Mouse (Mus musculus) activated CD4-positive, CD25-positive, alpha-beta regulatory T cell, adult 4 months (primary cell): ENCODE measurements around the gene Ppl. TPM values are rescaled to one million over a fixed set of nuclear protein-coding genes. Genes with fewer than 3 reads are reported as not detected.

Source experiments
- ATAC-seq: one replicate; pipeline ENCODE4 v1.8.0; 2017
- polyA plus RNA-seq, 2 experiments: library from polyadenylated mRNA; unstranded; fragments of 100-300 nt; shearing (Covaris generic); gene quantifications; one replicate each; pipeline ENCODE4 v1.2.1; 2017

Ppl gene
- polyA plus RNA-seq, 2 experiments from 2014 or later: 0.17 TPM; not detected in 1

DNA sequence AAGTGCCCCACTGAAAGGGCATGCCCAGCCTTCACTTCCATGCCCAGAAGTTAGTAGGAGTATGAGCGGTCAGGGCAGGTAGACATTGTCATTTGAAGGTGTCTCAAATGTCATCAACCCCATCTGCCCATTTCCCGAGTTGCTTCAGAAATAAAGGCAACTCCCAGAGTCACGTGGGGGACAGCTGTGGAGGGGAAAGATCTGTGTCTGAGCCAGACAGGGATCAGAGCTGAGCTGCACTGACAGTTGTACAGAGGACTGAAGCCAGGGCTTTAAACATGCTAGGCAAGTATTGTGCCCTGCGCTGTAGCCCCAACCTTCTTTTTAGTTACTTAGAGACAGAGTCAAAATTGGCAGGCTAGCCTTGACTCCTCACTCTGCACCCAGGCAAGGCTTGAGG lies 12.4 kb downstream of the Ppl start:
- ATAC-seq: no peak

GRCm38 (mm10) chr16:5119385-5119784 lies 12.8 kb downstream of the Ppl start:
- ATAC-seq: no peak

GRCm38 (mm10) chr16:5113582-5113981 lies 18.6 kb downstream of the Ppl start:
- no peak for ATAC-seq

GRCm38 (mm10) chr16:5113002-5113550 lies 19.1 kb downstream of the Ppl start:
- ATAC-seq: no peak

- ATAC-seq: no peak
Observed at GRCm38 (mm10) chr16:5111021-5111420, 21.2 kb downstream of the Ppl start.

GRCm38 (mm10) chr16:5109877-5110276 lies 22.3 kb downstream of the Ppl start:
- no peak for ATAC-seq

DNA sequence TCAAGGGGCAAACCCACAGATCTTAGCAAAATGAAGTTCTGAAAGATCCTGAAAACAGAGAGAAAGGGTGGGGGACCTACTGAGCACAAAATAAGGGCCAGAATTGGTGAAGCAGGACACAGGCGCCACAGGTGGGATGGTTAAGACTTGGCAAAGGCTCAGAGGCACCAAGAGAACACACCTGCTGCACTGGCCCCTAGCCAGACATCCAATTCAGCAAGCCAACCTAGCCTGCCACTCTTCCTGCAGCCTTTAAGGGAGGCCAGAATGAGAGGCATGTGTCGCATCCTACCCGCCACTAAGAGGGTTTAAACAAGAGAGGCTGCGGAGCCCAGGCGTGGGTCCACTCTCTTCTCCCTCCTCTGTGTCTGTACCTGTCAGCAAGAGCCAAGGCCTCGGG lies 31.2 kb downstream of the Ppl start:
- no peak for ATAC-seq

DNA sequence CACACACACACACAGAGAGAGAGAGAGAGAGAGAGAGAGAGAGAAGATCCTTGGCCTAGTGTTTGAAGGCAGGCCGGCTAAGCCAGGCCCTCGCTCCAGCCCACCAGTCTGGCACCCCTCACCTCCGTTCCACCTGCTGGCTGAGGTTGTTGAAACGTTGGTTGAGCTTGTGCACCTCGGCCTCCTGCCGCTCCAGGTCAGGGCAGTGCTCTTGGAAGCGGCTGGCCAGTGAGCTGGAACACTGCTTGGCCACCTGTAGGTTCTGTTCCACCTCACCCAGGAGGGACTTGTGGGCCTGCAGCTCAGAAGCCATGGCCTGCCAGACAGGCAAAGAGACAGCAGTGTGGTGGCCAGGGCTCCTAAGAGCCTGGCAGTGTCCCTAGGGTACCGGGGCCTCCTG lies 35.7 kb downstream of the Ppl start:
- no peak for ATAC-seq

GRCm38 (mm10) chr16:5093285-5093684 lies 38.9 kb downstream of the Ppl start:
- no peak for ATAC-seq

DNA sequence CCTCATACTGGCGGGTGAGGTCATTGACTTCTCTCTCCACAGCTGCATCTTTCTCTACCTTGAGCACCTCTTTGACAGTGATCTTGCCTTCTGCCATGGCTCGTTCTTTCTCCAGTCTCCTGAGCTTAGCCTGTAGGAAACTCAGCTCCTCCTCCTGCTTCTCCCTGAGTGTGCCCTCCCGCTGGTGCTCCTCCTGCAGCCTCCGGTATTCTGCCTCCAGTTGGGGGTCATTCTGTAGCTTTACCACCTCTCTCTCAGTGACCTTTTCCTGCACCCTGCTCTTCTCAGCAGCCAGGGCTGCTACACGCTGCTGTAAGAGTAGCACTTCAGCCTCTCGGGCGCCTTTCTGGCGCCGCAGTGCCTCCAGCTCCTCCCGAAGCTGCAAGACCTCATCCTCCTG lies 43.2 kb downstream of the Ppl start:
- no peak for ATAC-seq

- ATAC-seq: no peak
Observed at GRCm38 (mm10) chr16:5086179-5086578, 46.0 kb downstream of the Ppl start.

DNA sequence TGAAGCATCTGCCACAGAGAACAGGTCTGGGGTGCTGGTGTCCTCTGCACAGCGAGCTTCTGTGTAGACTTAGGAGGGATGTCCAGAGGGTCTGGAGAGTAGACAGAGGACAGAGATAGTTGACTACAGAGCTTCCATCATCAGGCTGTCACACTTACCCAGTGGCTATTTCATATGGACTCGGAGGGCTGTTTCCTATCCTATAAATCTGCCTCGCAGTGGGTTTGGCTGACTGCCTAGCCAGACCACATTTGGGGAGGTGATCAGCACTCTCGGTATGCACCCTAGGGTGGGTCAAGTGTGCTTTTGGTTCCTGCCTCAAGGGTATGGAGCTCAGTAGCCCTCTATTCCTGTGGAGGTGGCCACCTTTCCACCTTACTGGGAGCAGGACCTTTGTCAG lies 47.0 kb downstream of the Ppl start:
- no peak for ATAC-seq

GRCm38 (mm10) chr16:5074341-5074740 lies 57.9 kb downstream of the Ppl start:
- no peak for ATAC-seq

GRCm38 (mm10) chr16:5071974-5072373 lies 60.2 kb downstream of the Ppl start:
- ATAC-seq: no peak

- ATAC-seq: no peak
Observed at GRCm38 (mm10) chr16:5070321-5070720, 61.9 kb downstream of the Ppl start.

GRCm38 (mm10) chr16:5063472-5063871 lies 68.7 kb downstream of the Ppl start:
- no peak for ATAC-seq

DNA sequence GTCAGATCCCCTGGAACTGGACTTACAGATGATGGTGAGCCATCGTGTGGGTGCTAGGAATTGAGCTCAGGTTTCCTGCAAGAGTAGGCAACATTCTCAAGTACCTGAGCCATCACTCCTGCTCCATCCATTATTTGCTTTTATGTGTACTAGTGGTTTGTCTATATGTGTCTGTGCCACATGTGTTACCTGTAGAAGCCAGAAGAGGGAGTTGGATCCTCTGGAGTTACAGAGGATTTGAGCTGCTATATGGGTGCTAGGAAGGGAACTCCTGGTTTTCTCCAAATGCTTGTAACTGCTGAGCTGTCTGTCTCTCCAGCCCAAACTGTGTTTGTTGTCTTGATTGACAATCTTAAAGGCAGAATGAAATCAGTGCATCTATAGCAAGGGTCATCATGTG lies 74.1 kb downstream of the Ppl start:
- no peak for ATAC-seq

- peak; percentile 44 for ATAC-seq
Observed at GRCm38 (mm10) chr16:5050251-5051110, 81.7 kb downstream of the Ppl start.

DNA sequence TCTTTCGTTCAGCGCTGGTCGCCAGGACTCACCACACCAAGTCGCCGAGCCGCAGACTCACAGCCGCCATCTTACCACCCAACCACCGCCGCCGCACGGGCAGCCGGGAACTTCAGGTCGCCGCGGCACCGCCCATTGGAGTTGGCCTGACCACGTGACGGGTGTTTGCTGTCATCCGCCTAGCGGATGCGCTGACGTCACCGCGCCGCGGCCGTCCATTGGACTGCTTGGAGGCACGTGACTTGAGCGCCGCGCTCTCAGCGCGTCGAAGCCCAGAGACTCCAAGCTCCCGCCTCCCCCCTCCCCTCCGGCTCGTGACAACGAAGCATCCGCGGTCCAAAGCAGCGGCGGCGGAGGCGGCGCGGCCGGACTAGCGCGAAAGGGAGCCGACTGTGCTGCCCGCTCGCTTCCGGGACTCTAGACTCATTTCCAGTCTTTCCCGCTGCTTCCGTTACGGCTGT lies 82.4 kb downstream of the Ppl start, which contains the start of the genes Glyr1 and Ubn1:
TSS of gene Glyr1 (minus strand) at position 90 of the 461 bp plus-strand sequence.
TSS of gene Ubn1 (plus strand) at position 284 of the 461 bp plus-strand sequence.
- ATAC-seq: peak; percentile 94

GRCm38 (mm10) chr16:5049182-5049773 lies 82.9 kb downstream of the Ppl start:
- peak; percentile 15 for ATAC-seq

GRCm38 (mm10) chr16:5045322-5045721 lies 86.9 kb downstream of the Ppl start:
- no peak for ATAC-seq

- ATAC-seq: no peak
Observed at GRCm38 (mm10) chr16:5036649-5037234, 95.5 kb downstream of the Ppl start.
